Mouse (Mus musculus): ENCODE data around the gene Eps8. TPM values are rescaled to one million over a fixed set of nuclear protein-coding genes. Genes with fewer than 3 reads are reported as not detected.

Gene Eps8
- total RNA-seq, 1 experiment, result 17.0 TPM

DNA sequence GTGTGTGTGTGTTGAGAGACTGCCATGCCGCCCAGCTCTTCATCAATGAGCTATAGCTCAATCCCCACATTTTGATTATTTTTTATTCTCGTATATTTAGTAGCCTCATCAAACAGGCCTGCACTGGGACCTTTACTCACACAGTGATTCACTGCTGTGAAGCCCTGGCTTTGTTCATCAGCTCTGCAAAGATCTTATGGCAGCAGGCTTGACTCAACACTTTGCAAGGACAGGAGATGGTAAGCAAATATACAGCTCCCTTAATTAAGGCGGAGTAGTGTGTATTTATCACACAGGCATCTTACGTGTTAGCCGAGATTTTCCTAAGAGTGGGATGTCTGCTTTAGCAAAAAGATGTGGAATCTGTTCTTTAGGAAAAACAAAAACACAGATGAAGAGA is 74.2 kb downstream of the Eps8 start:
- Histone ChIP-seq H3K9ac (ENCODE audit: insufficient read depth, low read depth, low read length, poor library complexity, severe bottlenecking) (no peak overlapping the region), H3K9me3 (ENCODE audit: control insufficient read depth, insufficient read depth, low read depth, low read length) (no peaks in the 10 kb centered on the region), H3K36me3 (ENCODE audit: control insufficient read depth, insufficient read depth, low read length, poor library complexity, severe bottlenecking) (no peaks in the 10 kb centered on the region; the same call in 1 of the 2 replicates), H3K4me1 (ENCODE audit: control insufficient read depth in 2 of 2, insufficient read depth in 2 of 2, low read length in 2 of 2, poor library complexity in 1 of 2) (no peaks in the 10 kb centered on the region; a peak in 1 of 4 replicates), H3K4me3 (ENCODE audit: insufficient read depth in 1 of 2, low read depth in 1 of 2, low read length in 2 of 2, poor library complexity in 1 of 2, severe bottlenecking in 1 of 2) (no peak overlapping the region), H3K27ac (ENCODE audit: insufficient read depth, low read depth, low read length, poor library complexity, severe bottlenecking) (no peak overlapping the region)
- DNase-seq (ENCODE audit: low read depth, low spot score), result no peak
- in situ Hi-C loops (cut with MboI; ENCODE audit: low sequenced_read_pairs in 2 of 2, unreplicated experiment in 2 of 2), result no loop called here
- TF ChIP-seq HCFC1 (IDR thresholded peaks at IDR 0.05; ENCODE audit: borderline replicate concordance, insufficient read depth, low read length), result no peak
- TF ChIP-seq ZC3H11A (IDR thresholded peaks at IDR 0.05; ENCODE audit: borderline replicate concordance, low read depth, low read length), result no peak
- no peak for TF ChIP-seq MAFK (IDR thresholded peaks at IDR 0.05; ENCODE audit: insufficient read depth, low read depth, low read length)
- TF ChIP-seq ZNF384 (IDR thresholded peaks at IDR 0.05; ENCODE audit: low read depth, low read length), result no peak
- no peak for TF ChIP-seq CHD2 (IDR thresholded peaks at IDR 0.05; ENCODE audit: low read depth, low read length)

DNA sequence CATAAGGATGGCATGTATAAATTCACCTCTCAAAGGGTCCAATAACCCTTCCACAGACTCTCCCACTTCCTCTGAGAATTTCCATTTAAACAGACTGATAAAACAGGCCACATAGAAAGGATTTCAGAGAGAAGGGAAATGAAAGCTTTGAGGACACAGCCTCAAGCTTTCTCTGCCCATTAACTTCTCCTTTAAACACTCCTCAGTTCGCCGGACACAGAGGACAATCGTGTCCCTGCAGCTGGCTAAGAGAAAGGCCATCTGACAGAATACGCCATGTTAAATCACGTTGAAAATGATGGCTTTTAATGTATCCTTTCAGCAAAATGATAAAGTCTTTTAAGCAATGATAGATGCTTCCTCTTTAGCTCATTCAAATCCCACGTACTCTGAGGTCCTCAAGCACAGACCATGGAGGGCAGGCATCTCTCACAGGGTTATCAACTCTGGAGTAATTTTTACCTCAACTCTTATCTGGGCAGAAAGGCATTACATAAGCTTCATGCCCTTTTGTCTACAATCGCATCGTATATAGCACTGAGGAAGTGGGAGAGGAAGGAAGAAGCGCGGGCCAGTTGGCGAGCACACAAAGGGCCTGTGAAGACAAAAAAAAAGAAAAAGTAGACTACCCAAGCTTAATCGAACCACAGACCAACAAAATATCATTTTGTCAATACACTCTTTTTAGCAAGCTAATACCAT is 77.9 kb downstream of the Eps8 start:
- TF ChIP-seq MAFK (IDR thresholded peaks at IDR 0.05; ENCODE audit: insufficient read depth, low read depth, low read length) (no peak), ZNF384 (IDR thresholded peaks at IDR 0.05; ENCODE audit: low read depth, low read length) (no peak)
- in situ Hi-C loops (cut with MboI; ENCODE audit: low sequenced_read_pairs in 2 of 2, unreplicated experiment in 2 of 2), result no loop called here

DNA sequence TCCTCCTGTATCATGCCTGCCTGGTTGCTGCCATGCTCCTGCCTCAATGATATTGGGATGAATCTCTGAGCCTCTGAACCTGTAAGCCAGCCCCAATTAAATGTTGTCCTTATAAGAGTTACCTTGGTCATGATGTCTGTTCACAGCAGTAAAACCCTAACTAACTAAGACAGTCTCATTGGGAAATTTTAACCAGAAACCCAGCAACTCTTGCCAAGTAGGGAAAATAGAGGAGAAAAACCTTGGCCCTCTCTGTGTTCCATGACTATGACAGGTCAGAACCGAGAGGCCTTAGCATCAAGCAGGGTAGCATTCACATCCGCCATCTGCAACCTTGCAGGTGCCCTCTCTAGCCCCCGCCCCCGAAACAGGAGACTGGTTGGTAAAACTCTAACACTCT is 78.6 kb downstream of the Eps8 start:
- in situ Hi-C loops (cut with MboI; ENCODE audit: low sequenced_read_pairs in 2 of 2, unreplicated experiment in 2 of 2), result no loop called here
- Histone ChIP-seq H3K4me1 (ENCODE audit: control insufficient read depth in 2 of 2, insufficient read depth in 2 of 2, low read length in 2 of 2, poor library complexity in 1 of 2) (no peaks in the 10 kb centered on the region), H3K27ac (ENCODE audit: insufficient read depth, low read depth, low read length, poor library complexity, severe bottlenecking) (no peak overlapping the region), H3K4me3 (ENCODE audit: insufficient read depth in 1 of 2, low read depth in 1 of 2, low read length in 2 of 2, poor library complexity in 1 of 2, severe bottlenecking in 1 of 2) (no peak overlapping the region), H3K9ac (ENCODE audit: insufficient read depth, low read depth, low read length, poor library complexity, severe bottlenecking) (no peak overlapping the region), H3K9me3 (ENCODE audit: control insufficient read depth, insufficient read depth, low read depth, low read length) (no peaks in the 10 kb centered on the region), H3K36me3 (ENCODE audit: control insufficient read depth, insufficient read depth, low read length, poor library complexity, severe bottlenecking) (no peaks in the 10 kb centered on the region; the same call in 1 of the 2 replicates)
- no peak for DNase-seq (ENCODE audit: low read depth, low spot score)
- TF ChIP-seq ZNF384 (IDR thresholded peaks at IDR 0.05; ENCODE audit: low read depth, low read length), result no peak

More for the DNA sequence above, 77.9 kb downstream of the Eps8 start:
- Histone ChIP-seq H3K9ac (ENCODE audit: insufficient read depth, low read depth, low read length, poor library complexity, severe bottlenecking) (no peak overlapping the region), H3K4me3 (ENCODE audit: insufficient read depth in 1 of 2, low read depth in 1 of 2, low read length in 2 of 2, poor library complexity in 1 of 2, severe bottlenecking in 1 of 2) (no peak overlapping the region), H3K27ac (ENCODE audit: insufficient read depth, low read depth, low read length, poor library complexity, severe bottlenecking) (no peak overlapping the region), H3K9me3 (ENCODE audit: control insufficient read depth, insufficient read depth, low read depth, low read length) (no peaks in the 10 kb centered on the region), H3K36me3 (ENCODE audit: control insufficient read depth, insufficient read depth, low read length, poor library complexity, severe bottlenecking) (no peaks in the 10 kb centered on the region; the same call in 1 of the 2 replicates), H3K4me1 (ENCODE audit: control insufficient read depth in 2 of 2, insufficient read depth in 2 of 2, low read length in 2 of 2, poor library complexity in 1 of 2) (no peaks in the 10 kb centered on the region)
- no peak for DNase-seq (ENCODE audit: low read depth, low spot score)

DNA sequence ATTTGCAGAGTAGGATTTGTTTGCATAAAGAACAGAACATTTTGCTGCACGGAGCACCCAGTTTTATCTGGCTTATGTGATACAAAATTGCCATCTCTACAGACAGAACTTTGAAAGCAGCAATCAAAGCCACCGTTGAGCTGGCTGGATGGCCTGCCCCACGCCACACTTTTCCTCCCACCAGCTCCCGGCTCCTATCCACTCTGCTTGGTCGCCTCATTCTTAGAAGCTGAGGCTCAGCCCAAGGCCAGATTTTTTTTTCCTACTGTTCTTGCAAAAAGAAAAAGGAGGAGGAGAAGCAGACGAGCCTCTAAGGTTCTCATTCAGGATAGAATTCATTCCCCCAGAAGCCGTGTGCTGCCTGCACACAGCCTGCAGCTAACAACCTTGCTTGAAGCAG is 80.8 kb downstream of the Eps8 start:
- DNase-seq (ENCODE audit: low read depth, low spot score), result no peak
- in situ Hi-C loops (cut with MboI; ENCODE audit: low sequenced_read_pairs in 2 of 2, unreplicated experiment in 2 of 2), result no loop called here
- Histone ChIP-seq H3K9me3 (ENCODE audit: control insufficient read depth, insufficient read depth, low read depth, low read length) (no peaks in the 10 kb centered on the region), H3K4me3 (ENCODE audit: insufficient read depth in 1 of 2, low read depth in 1 of 2, low read length in 2 of 2, poor library complexity in 1 of 2, severe bottlenecking in 1 of 2) (no peak overlapping the region), H3K27ac (ENCODE audit: insufficient read depth, low read depth, low read length, poor library complexity, severe bottlenecking) (no peak overlapping the region), H3K4me1 (ENCODE audit: control insufficient read depth in 2 of 2, insufficient read depth in 2 of 2, low read length in 2 of 2, poor library complexity in 1 of 2) (no peaks in the 10 kb centered on the region), H3K36me3 (ENCODE audit: control insufficient read depth, insufficient read depth, low read length, poor library complexity, severe bottlenecking) (no peaks in the 10 kb centered on the region), H3K9ac (ENCODE audit: insufficient read depth, low read depth, low read length, poor library complexity, severe bottlenecking) (no peak overlapping the region)
- TF ChIP-seq MAFK (IDR thresholded peaks at IDR 0.05; ENCODE audit: insufficient read depth, low read depth, low read length) (no peak), CHD2 (IDR thresholded peaks at IDR 0.05; ENCODE audit: low read depth, low read length) (no peak), HCFC1 (IDR thresholded peaks at IDR 0.05; ENCODE audit: borderline replicate concordance, insufficient read depth, low read length) (no peak), ZNF384 (IDR thresholded peaks at IDR 0.05; ENCODE audit: low read depth, low read length) (no peak), ZC3H11A (IDR thresholded peaks at IDR 0.05; ENCODE audit: borderline replicate concordance, low read depth, low read length) (no peak)

DNA sequence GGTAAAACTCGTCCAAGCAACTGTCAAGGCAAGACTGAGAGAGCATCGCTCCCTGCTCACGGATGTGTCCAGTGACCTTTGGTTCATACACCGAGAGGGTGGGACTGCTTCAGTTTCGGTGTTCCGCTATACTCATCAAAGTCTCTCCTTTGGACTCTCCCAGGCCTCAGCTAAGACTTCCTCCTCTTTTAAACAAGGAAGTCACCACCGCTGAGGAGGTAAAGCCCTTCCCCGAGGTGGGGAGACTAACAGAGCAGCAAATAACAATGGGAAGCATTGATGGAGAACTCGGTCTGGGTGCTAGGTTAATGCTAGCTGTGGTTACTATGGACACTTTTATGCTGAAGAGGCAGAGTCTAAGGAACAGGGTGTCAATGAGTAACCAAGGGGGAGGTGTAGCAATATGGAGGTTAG is 84.0 kb downstream of the Eps8 start:
- Histone ChIP-seq H3K9ac (ENCODE audit: insufficient read depth, low read depth, low read length, poor library complexity, severe bottlenecking) (no peak overlapping the region), H3K4me1 (ENCODE audit: control insufficient read depth in 2 of 2, insufficient read depth in 2 of 2, low read length in 2 of 2, poor library complexity in 1 of 2) (no peaks in the 10 kb centered on the region), H3K36me3 (ENCODE audit: control insufficient read depth, insufficient read depth, low read length, poor library complexity, severe bottlenecking) (no peaks in the 10 kb centered on the region), H3K4me3 (ENCODE audit: insufficient read depth in 1 of 2, low read depth in 1 of 2, low read length in 2 of 2, poor library complexity in 1 of 2, severe bottlenecking in 1 of 2) (no peak overlapping the region), H3K9me3 (ENCODE audit: control insufficient read depth, insufficient read depth, low read depth, low read length) (no peaks in the 10 kb centered on the region), H3K27ac (ENCODE audit: insufficient read depth, low read depth, low read length, poor library complexity, severe bottlenecking) (no peak overlapping the region)
- in situ Hi-C loops (cut with MboI; ENCODE audit: low sequenced_read_pairs in 2 of 2, unreplicated experiment in 2 of 2), result no loop called here
- TF ChIP-seq CHD2 (IDR thresholded peaks at IDR 0.05; ENCODE audit: low read depth, low read length) (no peak), ZC3H11A (IDR thresholded peaks at IDR 0.05; ENCODE audit: borderline replicate concordance, low read depth, low read length) (no peak), MAFK (IDR thresholded peaks at IDR 0.05; ENCODE audit: insufficient read depth, low read depth, low read length) (no peak), HCFC1 (IDR thresholded peaks at IDR 0.05; ENCODE audit: borderline replicate concordance, insufficient read depth, low read length) (no peak), ZNF384 (IDR thresholded peaks at IDR 0.05; ENCODE audit: low read depth, low read length) (no peak)
- peak; percentile 2 for DNase-seq (ENCODE audit: low read depth, low spot score)

Data from ES-E14 (cell line).